Mouse (Mus musculus) left cerebral cortex, adult 8-10 months (tissue): ENCODE results near the gene Wnt10b. TPM values are rescaled to one million over a fixed set of nuclear protein-coding genes. Genes with fewer than 3 reads are reported as not detected.
A peak's percentile ranks its signal among the peaks of the same experiment; 100 is the strongest.
"Not testable (repeated sequence)": the region's sequence is repeated elsewhere in the genome, so short reads cannot be mapped to it uniquely, and the experiment has no call there.

Experiments used
- DNase-seq, 2 experiments: peaks; one replicate each; pipeline ENCODE4 v3.0.0; 2022; ENCODE audit warnings: low spot score in 2 of 2
- total RNA-seq, 4 experiments: library from RNA; stranded (reverse); gene quantifications; 2 replicates each; pipeline ENCODE4 v1.2.4; 2022

The Wnt10b gene
- total RNA-seq, 4 experiments from 2014 or later, result 0.41 to 1.8 (median 1.1) TPM

DNA sequence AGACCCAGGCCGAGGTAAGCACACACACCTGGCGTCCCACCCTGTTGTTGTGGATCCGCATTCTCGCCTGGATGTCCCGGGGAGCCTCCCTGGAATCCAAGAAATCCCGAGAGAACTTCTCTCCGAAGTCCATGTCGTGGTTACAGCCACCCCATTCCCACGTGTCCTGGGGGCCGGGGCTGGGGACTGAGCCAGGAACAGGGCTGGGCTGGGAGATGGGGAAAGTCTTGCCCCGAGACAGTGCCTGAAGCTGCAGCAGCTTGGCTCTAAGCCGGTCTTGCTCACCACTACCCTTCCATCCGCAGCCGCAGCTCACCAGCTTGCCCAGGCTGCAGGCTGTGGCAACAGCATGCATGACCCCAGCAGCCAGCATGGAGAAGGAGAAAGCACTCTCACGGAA, 3.9 kb downstream of the Wnt10b start:
- DNase-seq, result no peak

DNA sequence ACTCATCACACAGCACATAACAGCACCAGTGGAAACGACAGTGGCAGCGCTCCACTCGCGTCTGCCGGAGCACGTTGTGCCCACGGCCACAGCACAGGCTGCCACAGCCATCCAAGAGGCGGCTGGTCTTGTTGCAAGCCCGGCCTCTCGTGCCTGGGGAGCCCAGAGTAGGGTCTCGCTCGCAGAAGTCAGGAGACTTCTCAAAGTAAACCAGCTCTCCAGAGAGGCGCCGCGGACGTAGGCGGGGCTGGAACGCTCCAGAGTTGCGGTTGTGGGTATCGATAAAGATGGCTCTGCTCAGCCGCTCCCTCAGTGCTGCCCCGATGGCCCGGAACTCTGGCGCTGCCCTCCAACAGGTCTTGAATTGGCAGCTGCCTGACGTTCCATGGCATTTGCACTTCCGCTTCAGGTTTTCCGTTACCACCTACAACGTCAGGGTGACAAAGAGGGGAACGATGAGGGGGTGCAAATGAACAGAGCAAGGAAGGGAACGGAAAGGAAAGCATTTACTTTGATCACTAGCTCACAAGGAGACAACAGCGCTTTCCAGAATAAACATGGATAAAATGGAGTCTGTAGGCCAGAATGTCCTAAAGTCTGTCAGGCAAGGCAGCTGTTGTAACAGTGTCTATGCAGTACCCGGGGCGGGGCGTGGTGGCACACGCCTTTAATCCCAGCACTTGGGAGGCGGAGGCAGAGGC, 5.3 kb downstream of the Wnt10b start:
- no peak for DNase-seq

DNA sequence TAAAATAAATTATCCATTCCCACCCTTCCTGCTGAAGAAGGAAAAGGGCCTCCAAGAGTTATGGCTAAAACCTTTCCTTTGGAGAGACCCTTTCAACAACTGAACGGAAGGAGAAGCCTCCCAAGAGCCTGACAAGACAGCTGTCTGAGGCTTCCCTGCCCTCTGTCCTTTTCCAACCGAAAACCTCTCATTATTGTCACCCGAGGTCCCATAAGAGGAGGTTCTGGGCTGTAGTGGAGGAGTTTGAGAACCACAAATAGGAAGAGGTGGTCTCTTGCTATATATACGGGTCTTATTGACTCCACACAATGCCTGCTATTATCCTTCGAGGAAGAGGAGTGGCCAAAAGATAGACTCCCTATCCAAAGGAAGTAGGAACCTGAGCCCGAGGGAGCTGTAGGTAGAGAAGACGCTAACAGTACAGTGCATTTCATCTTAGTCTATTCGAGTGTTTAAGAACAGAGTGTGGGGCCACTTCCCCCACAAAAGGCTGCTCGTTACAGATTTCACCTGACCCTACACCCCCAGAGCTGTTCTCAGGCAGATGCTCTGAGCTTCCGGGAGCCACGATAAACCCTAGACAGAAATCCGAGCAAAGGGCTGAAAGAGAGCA, 6.0 kb downstream of the Wnt10b start:
- DNase-seq, result no peak

DNA sequence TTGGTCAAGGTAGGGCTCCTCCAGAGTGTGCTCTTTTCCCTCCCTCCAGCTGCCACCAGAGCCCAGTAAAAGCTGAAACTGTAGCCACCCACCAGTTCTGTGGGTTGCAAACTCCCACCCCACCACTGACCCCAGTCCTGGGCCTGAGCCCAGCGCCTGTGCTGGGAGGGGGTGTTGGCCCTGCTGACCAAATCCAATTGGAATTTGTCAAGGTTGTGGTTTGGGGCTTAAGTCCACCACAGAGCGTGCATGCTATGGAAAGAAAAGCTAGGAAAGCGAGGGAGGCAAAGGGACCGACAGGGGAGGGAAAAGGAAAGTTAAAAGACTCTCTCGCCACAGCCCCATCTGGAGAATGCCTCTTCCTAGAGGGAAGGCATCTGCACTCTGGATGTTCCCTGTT, 9.7 kb downstream of the Wnt10b start:
- no peak for DNase-seq

DNA sequence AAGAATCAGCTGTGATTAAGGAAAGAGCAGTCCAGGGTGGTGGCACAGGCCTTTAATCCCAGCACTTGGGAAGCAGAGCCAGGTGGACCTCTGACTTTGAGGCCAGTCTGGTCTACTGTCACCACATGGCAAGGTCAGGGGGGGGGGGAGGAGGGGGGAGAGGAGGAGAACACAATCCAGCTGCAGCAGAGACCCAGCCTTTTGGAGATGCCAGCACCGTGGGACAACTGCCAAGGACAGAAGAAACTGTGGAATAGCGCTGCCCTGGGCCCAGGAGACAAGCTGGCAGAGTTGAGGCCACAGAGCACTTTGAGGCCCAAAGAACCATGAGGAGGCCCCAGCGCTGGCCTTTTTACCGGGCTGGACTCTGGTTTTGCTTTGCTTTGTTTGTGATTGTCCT, 12.0 kb downstream of the Wnt10b start:
- DNase-seq, result no peak

DNA sequence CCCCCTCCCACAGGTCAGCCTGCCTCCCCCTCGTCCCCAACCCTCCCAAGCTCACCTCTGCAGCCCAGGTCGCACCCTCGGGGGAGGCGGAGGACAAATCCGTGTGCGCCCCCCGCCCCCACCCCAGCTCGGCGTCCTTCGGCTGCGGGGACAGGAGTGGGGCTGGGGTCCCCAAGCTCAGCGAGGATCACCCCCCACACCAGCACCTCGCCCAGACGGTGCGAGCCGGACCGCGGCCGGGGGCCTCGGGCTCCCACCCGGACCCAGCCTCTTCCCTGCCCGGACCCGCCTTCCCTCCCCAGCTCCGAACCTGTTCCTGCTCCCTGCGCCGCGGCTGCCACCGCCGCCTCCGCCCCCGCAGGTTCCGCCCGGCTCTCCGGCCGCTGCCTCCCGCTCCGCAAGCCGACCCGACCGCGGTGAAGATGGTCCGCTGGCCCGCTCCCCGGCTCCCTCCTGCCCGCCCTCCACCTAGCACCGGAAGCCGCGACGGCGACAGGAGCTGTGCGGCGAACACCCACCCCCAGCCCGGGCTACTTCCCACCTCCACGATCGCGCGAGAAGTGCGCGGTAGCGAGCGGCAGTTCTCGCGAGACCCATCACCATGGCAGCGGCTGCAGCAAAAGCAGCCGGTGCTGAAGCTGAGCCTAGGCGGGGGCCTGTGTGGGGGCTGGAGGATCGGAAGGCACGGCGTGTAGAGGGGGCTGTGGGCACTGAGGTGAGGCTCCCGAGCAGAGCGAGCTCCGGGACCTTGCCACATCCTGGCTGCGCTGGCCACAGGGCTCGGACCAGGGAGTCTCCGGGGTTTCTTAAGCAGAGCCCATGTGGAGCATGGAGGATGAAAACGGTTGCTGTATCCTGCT, 15.1 kb downstream of the Wnt10b start, which contains the start of gene Arf3:
Gene Arf3 (minus strand): TSS at position 545 of the 860 bp plus-strand sequence.
- peak; percentile 93 to 95 for DNase-seq

DNA sequence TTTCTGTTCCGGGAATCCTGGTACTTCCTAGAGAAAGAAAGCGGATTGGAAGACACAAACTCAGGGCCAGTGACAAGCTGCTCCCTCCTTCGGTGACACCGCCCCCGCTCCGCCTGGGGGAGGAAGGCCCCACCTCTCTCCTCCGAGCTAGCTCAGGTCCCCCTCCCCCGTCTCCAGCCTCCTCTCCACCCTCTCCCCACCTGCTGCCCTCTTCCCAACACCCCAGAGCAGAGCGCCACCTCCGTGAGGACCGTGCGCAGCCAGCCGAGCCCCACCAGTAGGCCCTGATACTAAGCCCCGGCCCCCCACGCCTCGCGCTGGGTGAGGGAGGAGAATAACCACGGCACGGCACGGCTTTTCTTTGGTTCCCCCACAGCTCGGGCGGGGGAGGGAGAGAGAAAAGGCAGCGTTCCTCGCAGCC, 15.7 kb downstream of the Wnt10b start:
- DNase-seq, result peak; percentile 58 to 76

DNA sequence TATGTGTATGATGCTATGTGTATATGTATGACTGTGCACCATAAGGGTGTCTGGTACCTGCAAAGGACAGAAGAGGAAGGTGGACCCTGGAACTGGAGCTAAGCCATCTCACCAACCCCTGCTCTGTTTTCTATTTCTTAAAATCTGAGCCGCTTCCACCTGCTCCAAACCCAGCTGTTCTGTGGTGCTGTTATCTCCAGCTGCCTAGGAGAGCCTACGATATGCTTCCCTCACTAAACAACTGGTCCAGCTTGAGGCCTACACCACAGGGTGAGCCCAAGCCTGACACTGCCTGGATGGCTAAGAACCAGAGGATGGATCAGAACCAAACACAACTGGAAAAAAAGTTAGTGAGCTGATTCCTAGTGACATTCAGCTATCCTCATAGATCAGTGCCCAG, 23.8 kb downstream of the Wnt10b start:
- DNase-seq, result no peak

DNA sequence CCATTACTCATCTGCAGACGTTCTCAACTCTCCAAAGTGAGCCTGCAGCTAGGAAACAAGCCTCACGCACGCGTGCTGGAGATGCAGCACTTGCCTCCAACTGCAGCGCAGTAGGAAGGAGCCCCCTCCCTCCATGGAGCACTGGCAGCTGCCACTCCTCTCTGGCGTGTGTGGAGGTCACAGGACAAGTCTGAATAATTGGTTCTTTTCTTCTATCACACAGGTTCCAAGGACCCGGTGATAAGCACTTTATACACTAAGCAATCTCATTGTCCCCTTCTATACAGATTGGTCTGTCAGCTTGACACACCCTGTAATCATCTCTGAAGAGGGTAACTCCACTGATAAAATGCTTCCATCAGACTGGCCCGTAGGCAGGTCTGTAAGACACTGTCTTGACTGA, 24.9 kb downstream of the Wnt10b start:
- DNase-seq, result no peak

DNA sequence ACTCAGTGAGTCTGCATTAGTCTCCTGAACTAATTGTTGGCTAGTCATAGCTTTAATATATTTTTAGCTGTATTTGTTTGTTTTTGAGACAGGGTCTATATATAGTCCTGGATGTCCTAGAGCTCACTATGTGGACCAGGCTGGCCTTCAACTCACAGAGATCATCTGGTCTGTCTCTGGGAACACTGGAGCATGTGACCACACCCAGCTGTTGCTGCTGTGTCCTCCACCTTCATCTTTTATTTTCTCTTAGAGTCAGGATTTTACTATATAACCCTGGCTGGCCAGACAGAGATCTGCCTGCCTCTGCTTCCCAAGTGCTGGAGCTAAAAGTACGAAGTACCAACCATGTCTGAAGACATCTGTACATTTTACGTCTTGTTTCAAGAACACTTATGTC, 28.9 kb downstream of the Wnt10b start:
- DNase-seq, result no peak

DNA sequence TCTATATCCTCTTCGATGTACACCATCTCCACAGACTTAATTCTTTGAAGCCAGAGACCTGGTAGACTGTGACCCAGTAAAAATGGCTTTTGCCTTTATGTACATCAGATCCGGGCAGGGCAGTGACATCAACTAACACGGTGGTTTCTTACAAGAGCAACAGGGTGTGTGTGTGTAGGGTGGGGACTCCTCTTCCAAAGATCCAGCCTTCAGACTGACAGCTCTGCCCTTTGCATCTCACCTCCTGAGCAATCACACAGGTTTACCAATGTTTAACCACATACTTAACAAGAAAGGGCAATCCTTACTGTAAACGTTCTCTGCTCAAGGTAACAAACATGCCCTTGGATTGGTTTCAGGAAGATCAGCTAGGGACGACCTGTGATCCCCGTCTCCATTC, 30.7 kb downstream of the Wnt10b start:
- no peak for DNase-seq

DNA sequence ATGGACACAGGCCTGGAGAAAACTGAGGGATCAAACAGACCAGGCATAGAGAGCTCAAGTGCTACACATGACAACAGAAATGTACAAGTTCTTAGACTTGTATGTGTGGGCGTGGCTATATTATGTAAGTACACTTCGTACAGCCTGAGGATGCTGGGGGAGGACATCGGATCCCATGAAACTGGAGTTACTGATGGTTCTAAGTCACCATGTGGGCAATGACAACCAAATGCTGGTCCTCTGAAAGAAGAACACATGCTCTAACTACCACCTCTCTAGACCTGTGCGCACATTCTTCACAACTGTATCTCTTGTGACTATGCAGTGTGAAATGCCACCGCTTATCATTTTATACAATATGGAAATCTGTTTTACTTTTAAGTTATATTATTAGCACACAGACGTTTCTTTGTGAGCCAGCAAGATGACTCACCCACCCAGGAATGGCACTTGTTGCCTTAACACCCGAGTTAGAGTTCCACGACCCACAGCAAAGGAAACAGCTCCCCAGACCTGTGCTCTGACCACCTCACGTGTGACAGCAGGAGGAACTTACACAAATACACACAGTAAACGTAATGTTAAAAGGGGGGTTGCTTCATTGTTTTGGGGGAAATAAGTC, 31.5 kb downstream of the Wnt10b start:
- DNase-seq, result no peak

DNA sequence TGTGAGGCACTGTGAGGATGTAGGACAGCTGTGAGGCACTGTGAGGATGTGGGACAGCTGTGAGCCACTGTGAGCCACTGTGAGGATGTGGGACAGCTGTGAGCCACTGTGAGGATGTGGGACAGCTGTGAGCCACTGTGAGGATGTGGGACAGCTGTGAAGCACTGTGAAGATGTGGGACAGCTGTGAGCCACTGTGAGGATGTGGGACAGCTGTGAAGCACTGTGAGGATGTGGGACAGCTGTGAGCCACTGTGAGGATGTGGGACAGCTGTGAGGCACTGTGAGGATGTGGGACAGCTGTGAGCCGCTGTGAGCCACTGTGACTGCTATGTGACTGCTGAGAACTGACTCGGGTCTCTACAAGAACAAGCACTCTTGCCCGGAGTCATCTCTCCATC, 34.1 kb downstream of the Wnt10b start:
- DNase-seq, result not testable (repeated sequence)

DNA sequence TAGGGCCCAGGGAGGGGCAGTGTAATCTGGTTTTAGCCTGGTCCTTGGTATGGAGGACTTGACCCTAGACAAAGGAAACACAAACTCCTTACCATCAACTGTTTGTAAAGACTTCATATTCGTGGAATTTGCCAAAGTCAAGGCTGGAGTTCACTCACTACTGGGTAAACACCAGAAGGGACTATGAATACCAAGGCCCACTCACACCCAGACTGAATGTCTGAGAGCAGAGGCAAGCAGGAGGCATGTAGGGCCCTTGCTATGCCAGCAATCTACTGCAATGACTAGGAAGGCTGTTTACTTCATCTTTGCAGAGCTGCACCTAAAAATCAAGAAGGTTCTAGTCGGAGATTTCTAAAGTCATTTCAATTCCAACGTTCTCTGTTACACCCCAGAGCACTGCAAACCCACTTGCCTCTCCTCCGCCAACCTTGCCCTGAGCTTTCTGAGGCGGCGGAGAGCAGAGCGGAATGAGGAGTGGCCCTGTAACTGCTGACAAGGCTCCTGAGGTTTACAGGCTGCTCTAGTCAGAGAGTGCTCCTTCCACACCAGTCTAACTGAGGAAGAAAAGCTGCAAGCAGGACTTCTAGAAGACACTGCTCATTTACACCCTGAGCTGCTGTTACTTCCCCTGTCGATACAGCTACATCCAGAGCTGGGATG, 35.1 kb downstream of the Wnt10b start:
- DNase-seq, result no peak

DNA sequence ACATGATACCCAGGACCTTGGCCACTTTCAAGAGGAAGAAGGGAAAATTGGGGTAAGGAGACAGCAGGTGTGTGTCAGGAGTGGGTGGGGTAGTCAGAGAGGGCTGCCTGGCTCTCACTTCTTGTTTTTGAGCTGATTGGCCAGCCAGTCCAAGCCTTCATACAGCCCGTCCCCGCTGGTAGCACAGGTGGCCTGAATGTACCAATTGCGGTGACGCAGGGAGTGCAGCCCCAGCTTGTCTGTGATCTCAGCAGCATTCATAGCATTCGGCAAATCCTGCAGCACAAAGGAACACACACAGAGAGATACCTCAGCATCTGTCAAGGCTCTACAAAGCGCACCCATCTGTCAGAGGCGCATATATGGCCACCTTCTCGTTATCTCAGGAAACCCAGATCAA, 37.7 kb downstream of the Wnt10b start:
- no peak for DNase-seq

DNA sequence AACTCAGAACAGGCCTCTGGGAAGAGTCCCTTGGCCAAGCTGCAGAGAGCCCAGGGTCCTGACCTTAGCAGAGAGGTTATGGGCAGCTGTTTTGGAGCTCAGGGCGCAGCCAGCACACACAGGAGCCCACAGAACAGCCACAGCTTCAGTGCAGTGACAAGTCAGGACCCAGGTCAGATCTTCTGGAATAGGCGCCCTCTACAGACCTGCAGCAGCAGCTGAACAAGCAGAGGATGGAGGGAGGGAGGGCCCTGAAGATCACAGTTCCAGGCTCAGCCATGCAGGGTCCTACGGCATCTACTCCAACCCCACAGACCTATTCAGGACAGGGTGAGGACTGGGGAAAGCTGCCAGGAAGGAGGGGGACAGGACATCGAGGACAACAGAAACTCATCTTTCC, 39.2 kb downstream of the Wnt10b start:
- no peak for DNase-seq

DNA sequence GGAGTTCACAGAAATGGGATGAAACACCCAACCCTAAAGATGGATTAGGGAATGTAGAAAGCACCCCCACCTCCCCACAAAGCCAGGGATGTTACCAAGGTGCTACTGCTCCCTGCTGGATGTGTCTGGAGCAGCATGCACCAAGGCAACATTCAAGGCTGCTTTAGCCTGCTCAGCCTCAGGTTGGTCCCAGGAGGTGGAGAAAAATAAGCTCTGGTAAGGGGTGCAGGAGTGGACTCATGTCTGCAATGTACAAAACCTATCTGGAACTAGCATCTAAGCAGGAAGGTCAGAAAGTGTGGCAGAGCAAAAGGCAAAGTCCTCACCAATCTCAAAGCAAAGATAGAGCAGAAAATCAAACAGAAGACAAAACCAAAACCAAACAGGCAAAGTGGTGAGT, 40.1 kb downstream of the Wnt10b start:
- no peak for DNase-seq

DNA sequence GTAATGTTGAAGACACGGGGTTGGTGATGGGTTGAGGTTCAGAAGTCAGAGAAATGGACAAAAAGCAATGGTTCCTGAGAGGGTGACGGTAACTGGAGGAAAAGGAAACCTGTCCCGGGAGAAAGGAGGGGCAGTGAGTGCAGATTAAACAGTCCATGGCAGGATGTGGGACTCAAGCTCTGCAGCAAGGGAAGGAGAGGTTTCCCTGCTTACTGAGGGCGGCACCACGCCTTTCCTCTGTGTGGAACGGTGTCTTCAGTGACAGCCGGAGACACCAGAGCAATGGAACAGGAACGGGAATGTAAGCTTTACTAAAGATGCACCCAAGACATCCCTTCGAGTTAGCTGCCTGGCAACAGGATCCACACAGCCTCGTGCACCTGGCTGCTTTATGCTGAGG, 41.4 kb downstream of the Wnt10b start:
- DNase-seq, result no peak

DNA sequence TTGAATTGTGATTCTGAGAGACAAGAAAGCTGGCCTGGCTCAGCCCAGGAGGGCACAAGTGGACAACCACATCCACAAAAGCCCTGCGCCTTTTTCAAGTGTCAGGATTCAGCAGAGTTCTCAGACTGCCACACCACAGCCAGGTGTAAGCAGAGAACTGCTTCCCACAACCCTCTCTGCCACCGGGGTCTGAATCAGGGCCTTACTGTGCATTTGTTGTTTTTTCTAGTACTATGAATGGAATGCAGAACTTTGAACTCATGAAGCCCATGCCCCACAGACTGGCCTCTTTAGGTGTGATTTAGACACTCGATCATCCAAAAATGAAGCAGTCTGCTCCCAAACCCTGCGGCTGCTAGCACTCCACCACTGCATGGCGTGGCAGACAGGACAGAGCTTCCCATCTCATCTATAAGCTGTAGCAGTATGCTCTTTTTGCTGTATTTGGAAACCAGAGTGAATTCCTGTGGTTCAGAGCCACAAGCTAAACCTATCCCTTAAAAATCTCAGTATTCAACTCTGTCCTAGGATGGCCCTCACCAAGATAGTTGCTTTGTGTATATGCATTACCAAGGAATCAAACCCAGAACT, 43.9 kb downstream of the Wnt10b start:
- DNase-seq, result no peak

DNA sequence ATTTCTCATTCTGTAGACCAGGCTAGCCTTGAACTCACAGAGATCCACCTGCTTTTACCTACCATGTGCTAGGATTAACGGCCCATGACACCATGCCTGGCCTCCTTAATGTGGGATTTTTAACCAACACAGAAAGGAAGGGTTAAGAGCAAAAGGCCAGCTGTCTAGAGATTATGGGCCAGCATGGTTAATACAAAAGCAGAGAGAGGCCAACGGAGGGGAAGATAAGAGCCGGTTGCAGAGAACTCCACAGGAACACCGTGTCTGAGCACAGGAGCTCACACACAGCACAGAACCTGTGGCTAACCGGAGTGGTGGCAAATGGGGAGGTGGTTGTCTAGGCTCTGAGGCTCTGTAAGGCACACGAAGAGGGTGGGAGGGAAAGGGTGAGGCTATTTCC, 44.6 kb downstream of the Wnt10b start:
- DNase-seq, result no peak

DNA sequence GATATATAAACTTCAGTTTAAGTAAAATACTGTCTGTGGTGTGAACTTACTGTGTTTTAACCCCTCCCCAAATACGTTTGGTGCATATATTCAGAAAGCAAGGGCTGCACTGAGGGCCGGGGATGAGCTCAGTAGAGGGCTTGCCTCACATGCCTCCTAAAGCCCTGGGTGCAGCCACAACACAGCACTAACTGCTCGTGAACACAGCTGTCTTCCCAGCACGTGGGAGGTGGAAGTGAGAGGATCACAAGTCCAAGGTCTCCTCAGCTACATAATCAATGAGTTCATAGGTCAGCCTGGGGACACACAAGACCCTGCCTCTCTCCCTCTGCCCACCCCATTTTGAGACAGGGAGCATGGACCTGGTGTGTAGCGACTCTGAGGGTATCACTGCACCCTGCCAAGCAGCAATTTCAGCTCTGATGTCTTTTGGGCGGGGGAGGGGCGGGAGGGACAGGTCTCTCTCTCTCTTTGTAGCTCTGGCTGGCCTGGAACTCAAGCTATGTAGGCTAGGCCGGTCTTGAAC, 45.9 kb downstream of the Wnt10b start:
- no peak for DNase-seq
